Mouse (Mus musculus) T-helper 2 cell (primary cell): ENCODE data around the gene Nudt14.

Source experiments
- in situ Hi-C: fragments of 300-600 bp; cut with MboI, MseI; formaldehyde crosslinking; loops from one replicate; pipeline ENCODE4 v1.15.1; 2025; ENCODE audit warnings: high pct_unique_total_duplicates

Nudt14 gene

DNA sequence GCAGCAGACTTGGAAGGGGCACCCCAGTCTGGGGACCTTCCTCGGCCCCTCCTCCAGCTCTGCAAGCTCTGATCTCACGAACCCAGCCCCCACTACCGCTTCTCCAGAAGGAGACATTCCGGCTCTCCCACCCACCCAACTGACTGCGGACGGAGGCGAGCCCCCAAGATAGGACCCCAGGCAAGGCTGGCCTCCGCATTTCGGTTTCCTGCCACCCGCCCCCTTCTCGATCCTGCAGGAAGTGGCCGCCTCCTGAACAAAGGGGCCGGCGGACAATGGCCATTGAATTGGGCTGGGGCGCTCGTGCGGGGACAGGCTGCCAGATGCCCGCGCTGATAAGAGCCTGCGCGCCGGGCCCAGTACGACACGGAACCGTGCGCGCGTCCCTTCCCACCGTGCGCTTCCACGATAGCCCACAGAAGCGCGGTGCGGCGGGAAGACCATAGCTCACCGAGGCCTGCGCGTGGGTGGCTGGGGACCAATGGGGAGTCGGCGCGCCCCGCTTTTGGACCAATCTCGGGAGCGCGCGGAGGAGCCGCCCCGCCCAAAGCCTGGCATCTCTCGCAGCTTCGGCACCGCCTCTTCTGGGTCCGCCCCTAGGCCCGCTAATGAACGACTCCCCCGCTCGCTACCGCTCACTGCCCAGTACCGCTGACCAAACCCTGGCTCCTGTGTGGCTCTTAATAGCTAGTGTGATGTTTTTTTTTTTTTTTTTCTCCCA lies 8.3 kb upstream of the Nudt14 start:
- in situ Hi-C loops, result no loop called here

DNA sequence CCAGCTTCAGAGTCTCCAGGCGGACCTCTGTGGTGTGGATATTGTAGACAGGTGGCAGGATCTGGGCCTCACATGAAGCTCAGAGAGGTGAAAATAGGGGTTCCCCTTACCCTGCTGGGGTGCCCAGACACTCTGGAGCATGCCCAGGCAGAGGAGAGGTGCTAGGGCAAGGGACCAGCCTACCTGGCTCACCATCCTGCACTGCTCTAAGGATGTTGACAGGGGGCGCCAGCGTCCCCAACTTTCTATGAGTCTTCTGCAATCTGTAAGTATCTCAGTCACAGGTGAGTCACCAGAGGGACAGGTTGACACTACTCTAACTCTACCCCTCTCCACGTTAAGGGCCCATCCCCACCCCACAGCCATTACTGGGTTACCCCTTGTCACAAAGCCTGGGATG lies 5.4 kb upstream of the Nudt14 start:
- in situ Hi-C loops, result loop anchor here (5.0 to 25.0 kb wide), 3 partner anchors 70 to 810 kb away; partner anchors contain the start of genes Ahnak2, Clba1 and Kif26a

DNA sequence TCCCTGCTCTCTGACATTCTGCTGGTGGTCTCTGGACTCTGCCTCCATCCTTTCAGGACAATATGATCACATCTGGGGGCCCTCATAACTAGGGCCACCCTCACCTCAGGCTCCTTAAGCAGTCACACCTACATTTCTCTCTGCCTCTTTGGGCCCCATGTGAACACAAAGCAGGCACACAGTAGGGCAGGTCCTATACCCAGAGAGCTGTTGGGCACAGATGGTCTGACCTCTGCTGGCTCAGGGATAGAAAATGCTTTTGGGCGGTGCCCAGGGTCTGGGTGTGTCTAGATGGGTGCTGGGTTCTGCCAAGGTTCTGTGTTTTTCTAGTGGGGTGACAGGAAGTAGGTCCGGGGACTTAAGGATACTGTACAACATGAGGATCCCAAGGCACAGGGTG lies 1.7 kb upstream of the Nudt14 start:
- in situ Hi-C loops, result loop anchor here (10.0 to 25.0 kb wide), 2 partner anchors 139 to 806 kb away; partner anchors contain the start of genes Ahnak2, Clba1 and Kif26a

- in situ Hi-C loops, result loop anchor here (10.0 to 25.0 kb wide), 2 partner anchors 136 to 804 kb away; partner anchors contain the start of genes Ahnak2, Clba1 and Kif26a
These were observed 658 bp downstream of the Nudt14 start for GRCm38 (mm10) chr12:112941156-112941775.

DNA sequence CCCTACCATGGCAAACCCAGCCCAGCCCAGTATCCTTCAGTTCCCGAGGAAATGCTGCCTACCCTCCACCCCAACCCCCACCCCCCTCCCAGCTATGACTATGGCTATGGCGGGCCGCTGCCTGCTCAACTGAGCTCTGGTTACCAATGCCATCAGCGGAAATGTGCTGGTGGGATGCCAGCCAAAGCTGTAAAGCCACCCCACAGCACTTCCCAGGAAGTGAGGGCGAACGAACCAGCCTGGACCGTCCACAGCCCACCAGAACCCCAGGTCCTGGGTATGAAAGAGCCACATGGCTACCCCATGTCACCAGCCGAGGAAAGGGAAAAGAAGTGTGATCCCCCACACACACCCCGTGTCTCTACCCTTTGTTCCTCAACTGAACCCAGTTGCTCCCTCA lies 1.2 kb downstream of the Nudt14 start:
- in situ Hi-C loops, result loop anchor here (10.0 to 25.0 kb wide), 2 partner anchors 136 to 803 kb away; partner anchors contain the start of genes Ahnak2, Clba1 and Kif26a

GRCm38 (mm10) chr12:112940238-112940637 lies 1.7 kb downstream of the Nudt14 start:
- in situ Hi-C loops, result loop anchor here (10.0 to 25.0 kb wide), 2 partner anchors 135 to 803 kb away; partner anchors contain the start of genes Ahnak2, Clba1 and Kif26a

DNA sequence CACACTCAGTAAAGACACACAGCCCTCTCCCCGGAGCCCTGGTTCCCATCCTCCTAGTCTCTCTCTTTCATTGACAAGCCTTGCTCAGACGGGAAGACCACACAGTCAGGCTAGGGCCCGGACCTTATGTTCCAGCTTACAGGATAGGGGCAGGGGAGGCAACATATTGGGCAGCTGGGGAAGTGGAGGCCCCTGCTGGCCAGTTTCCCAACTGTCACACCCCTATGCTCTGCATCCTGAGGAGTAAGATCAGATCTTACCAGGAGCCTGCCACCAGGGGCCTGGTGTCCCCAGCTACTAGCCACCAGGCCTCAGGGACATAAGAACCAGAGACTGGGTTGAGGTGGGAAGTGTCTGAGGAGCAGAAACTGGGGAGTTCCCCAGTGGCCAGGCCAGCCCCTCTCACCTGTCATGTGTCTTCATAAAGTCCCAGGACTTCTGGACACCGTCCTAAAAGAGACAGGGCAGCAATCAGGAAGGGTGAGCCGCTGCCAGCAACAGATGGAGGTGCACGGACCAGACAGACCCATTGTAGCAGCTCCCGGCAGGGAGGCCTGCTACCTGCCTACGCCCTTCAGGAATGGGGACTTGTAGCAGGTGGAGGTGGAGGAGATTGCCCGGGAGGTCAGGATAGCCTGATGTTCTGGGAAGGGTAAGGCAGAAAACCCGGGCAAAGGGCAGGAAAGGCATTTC lies 2.9 kb downstream of the Nudt14 start:
- in situ Hi-C loops, result loop anchor here (25.0 kb wide), 1 partner anchor 802 kb away; the partner anchor contains the start of gene Kif26a

GRCm38 (mm10) chr12:112938366-112938765 lies 3.6 kb downstream of the Nudt14 start:
- in situ Hi-C loops, result loop anchor here (25.0 kb wide), 1 partner anchor 801 kb away; the partner anchor contains the start of gene Kif26a

- in situ Hi-C loops, result loop anchor here (25.0 kb wide), 1 partner anchor 801 kb away; the partner anchor contains the start of gene Kif26a
These were observed 4.0 kb downstream of the Nudt14 start for GRCm38 (mm10) chr12:112937906-112938305.

DNA sequence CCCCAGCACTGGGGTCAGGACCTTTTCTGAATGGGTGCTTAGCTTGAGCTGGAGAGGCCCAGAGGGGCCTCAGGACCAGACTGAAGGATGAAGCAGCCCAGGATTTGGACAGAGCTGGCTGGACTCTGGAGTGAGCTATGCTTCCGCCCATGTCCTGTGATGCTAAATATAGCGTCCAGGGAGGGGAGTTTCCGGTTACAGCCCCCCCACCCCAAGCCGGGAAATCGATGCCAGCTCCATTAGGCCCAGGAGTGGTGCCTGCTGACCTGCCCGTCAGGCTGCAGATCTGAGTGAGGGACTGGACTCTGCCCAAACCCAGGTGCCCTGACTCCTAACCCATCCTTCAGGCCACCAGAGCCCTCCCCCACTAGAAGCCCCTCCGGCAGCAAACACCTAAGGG lies 9.3 kb downstream of the Nudt14 start:
- in situ Hi-C loops, result loop anchor here (25.0 kb wide), 1 partner anchor 795 kb away; the partner anchor contains the start of gene Kif26a

DNA sequence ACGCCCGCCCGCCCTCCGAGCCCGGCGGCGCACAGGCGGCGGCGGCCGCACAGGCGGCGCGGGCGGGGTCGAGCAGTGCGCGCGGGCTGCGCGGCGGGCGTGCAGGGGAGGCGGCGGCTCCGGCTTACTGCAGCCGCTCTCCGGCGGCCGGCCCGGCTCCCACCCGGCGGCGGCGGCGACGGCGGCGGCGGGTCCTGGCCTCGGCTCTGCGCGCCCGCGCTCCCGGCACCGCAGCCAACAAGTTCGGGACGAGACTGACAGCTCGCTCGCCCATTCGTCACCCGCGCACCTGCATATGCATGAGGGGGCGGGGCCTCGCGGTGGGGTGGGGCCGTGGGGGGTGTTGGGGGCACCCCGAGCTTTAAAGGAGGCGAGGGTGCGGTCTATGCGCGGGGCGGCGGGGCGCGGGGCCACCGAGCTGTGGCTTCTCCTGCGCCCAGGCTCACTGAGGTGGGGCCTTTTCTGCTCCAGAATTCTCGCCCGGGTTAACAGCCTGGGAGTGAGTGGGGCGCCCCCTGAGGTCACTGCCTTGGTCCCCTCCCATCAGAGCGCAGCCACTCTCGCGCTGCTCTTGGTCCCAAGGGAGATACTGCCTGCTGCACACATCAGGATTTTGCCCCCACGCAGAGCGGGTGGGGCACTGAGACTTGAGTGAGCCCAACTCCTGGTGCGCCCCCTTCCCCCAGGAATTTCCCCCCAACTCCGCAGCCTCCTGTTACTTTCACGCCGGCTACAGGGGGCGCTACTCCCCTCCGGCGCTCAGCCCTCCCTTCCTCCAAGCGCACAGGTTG lies 12.2 kb downstream of the Nudt14 start, which contains the start of gene Jag2:
Jag2 (minus strand) TSS at position 215 of the 791 bp plus-strand sequence.
- in situ Hi-C loops, result loop anchor here (25.0 kb wide), 1 partner anchor 792 kb away; the partner anchor contains the start of gene Kif26a

DNA sequence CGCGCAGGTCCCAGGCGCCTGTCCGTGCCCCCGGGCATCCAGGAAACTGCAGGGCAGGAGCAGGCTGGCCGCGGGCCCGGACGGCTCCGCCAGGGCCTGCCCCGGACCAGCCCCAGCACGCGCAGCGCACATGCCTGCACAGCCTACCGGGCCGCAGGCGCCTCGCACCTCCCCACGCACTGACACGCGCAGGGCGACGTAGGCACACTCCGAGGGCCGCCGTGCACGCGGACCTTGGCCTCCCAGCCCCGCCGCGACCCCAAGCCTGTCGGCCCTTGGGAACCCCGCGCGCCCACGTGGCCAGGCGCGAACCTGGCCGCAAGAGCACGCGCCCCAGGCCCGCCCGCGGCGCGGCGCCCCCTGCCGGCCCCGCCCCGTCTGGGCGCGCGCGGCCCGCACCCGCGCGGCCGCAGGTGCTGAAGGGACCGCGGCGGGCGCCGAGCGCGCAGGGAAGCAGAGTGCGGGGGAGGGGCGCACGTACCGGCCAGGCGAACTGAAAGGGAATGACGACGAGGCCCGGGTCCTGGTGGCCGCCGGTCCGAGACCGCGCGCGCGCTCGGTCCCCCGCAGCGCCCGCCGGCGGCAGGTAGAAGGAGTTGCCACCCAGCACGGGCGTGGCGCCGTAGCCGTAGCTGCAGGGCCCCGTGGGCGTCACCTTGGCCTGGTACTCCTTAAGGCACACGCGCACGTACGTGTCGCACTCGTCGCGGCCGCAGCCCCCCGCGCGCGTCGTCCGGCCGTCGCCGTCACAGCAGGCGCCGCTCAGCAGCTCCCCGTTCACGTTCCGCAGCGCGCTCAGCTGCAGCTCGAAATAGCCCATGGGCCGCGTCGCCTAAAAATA lies 13.3 kb downstream of the Nudt14 start:
- in situ Hi-C loops, result loop anchor here (25.0 kb wide), 1 partner anchor 791 kb away; the partner anchor contains the start of gene Kif26a

- in situ Hi-C loops, result loop anchor here (25.0 kb wide), 1 partner anchor 790 kb away; the partner anchor contains the start of gene Kif26a
These were observed 14.7 kb downstream of the Nudt14 start for GRCm38 (mm10) chr12:112927265-112927664.

- in situ Hi-C loops, result loop anchor here (25.0 kb wide), 1 partner anchor 789 kb away; the partner anchor contains the start of gene Kif26a
These were observed 16.0 kb downstream of the Nudt14 start for GRCm38 (mm10) chr12:112925950-112926349.

DNA sequence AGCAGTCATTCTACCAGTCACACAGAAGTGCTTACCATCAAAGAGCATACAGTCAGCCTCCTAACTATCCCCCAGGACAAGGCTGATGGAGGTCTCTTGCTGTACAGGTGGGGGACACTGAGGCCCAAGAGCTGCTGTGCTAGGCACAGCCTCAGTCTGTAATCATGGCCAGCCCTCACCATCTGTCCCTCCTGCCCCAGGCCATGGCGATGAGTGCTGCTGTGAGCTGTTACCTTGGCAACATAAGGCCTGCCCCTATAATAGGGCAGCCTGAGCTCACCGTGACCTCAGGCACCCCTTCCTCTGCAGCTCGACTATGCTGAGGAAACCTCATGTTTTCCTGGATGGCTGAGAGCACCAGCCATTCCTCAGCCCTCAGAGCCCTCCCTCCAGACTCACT lies 19.4 kb downstream of the Nudt14 start:
- in situ Hi-C loops, result no loop called here

GRCm38 (mm10) chr12:112921518-112921917 lies 20.4 kb downstream of the Nudt14 start:
- in situ Hi-C loops, result no loop called here

DNA sequence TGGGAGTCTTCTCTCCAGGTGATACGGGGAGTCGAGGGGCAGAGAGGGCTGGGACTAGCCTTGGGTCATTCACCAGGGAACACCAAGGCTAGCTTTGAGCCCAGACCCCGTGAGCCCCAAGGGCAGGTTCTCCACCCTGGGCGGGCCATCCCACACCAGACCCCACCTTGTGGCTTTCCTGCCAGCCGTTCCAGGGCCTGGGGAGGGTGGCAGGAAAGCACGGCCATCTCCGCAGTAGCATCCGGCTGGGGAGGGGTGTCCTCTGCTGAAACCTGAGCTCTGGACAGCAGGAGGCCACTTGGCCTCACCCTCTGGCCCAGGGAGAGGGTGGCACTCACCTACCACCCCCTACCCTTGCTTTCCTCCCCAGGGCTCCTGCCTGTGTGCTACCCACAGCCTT lies 24.0 kb downstream of the Nudt14 start:
- in situ Hi-C loops, result loop anchor here (10.0 kb wide), 1 partner anchor 1473 kb away; the partner anchor contains the start of gene Tnfaip2

DNA sequence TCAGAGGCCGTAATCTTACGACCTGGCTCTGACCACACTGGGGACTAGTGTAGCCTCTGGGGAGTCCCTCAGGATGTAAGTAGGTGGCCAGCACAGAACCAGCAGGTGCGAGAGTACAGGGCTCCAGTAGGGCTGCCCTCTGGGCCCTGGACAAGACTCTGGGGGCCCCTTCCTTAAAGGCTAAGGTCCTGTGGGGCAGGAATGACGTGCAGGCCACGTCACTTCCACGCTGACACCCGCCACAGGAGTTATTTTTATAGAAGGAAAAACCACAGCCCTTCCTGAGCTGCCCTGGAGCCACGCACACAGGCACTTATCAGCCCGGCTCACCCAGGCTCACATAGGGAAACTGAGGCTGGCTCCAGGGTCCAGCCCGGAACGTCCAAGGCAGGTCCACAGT lies 24.4 kb downstream of the Nudt14 start:
- in situ Hi-C loops, result loop anchor here (10.0 kb wide), 1 partner anchor 1473 kb away; the partner anchor contains the start of gene Tnfaip2

DNA sequence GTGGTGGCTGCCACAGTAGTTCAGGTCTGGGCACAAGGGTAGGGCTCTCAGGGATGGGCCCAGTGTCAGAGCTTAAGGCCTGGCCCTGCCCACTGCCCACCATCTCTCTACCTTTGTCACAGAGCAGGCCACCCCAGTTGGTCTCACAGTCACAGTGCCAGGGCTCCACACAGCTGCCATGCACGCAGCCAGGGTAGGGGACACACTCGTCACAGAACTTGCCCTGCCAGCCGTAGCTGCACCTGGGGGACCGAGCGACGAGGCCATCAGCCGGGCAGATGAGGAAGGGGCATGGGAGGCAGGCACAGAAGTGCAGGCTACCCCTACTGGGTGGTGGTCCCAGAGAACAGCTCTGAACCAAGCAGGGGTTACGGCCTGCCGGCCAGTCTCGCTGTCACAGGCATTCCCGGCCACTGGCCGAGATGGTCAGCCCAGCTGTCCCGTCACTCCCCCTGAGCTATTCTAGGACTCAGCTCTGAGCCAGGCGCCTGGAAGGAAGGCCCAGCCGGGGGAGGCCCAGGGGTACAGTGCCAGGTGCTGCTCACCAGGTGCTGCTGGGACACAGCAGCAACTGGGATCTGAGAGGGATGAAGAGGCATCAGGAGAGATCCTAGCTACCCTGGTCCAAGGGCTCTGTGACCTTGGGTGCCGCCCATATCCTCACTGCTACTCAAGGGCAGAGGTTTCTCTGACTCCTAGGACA lies 25.1 kb downstream of the Nudt14 start:
- in situ Hi-C loops, result loop anchor here (10.0 kb wide), 1 partner anchor 1472 kb away; the partner anchor contains the start of gene Tnfaip2
